Mouse (Mus musculus): ENCODE data around the gene Hivep3.

Hivep3 gene

GRCm38 (mm10) chr4:119815793-119816161 is 82.2 kb downstream of the Hivep3 start:
- in situ Hi-C loops (cut with MboI, MseI) = no loop called here

DNA sequence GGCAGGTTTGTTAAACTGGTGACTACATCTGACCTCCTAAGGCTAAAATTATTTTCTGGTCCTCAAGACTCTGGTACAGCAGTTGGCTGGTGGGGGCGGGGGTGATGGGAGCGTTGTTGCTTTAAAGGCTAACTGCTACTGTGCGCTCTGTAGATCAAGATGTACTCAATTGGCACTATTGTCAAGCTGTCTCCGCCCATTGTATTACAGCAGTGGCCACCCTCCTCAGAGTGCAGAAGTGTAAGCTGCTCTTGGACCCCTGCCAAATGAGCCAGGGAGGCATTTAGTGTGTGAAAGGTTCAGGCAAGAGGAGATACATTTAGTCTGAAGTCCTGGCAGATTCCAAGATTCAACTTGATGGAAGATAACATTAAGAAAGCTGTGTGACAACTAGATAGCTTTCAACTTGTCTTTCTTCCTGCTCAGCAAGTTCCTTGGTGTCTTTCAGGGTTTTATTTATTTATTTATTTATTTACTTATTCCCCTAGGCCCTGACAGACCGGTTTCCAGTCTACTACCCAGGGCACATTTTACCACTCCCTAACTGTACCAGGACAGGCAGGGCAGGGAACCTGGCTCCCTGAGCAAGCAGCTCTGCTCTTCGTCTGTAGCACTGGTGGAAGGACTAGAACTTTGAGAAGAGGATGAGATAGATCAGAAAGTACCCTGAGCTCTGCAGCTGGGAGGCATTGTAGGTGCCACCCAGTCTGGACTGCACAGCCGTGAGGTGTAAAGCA is 83.2 kb downstream of the Hivep3 start:
- in situ Hi-C loops (cut with MboI, MseI) = no loop called here

GRCm38 (mm10) chr4:119825956-119826355 is 92.4 kb downstream of the Hivep3 start:
- in situ Hi-C loops (cut with MboI, MseI) = no loop called here

GRCm38 (mm10) chr4:119828386-119828785 is 94.8 kb downstream of the Hivep3 start:
- in situ Hi-C loops (cut with MboI, MseI) = no loop called here

DNA sequence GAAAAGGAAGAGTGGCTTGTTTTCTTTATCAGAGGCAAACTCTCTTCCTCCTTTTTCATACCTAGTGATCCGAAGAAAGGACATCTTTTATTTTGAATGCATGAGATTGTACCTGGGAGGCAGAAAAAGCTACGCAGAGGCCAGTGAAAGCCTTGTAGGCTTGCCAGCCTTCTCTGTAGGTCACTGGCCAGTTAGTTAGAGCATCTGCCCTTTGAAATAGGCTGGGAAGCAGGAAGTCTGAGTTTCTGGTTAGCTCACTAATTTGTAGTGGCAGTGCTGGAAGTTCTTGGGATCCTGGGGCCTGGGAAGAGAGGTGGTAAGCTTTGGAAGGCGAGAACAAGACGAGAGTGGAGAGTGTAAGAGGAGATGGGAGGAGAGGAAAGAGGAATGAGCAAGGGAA is 95.4 kb downstream of the Hivep3 start:
- in situ Hi-C loops (cut with MboI, MseI) = no loop called here

- in situ Hi-C loops (cut with MboI, MseI) = no loop called here
Measured at GRCm38 (mm10) chr4:119833333-119833732, 99.7 kb downstream of the Hivep3 start.

DNA sequence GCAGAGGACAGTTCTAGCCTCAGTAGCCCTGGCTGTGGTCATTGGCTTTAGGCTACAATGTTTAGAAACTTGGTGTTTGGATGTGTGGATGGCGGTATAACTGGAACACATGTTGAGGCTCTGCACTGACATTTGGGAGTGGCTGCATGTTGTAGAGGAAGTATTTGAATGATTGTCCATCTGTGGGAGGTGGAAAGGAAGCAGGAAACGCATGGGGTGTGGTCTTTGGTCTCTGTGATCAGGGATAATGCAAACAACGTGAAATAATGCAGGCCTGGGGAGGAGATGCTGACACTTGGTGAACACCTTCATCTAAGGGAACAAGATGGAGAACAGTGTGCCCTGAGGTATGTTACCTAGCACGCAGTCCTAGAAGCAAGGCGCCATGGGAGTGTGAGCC is 100.3 kb downstream of the Hivep3 start:
- in situ Hi-C loops (cut with MboI, MseI) = no loop called here

DNA sequence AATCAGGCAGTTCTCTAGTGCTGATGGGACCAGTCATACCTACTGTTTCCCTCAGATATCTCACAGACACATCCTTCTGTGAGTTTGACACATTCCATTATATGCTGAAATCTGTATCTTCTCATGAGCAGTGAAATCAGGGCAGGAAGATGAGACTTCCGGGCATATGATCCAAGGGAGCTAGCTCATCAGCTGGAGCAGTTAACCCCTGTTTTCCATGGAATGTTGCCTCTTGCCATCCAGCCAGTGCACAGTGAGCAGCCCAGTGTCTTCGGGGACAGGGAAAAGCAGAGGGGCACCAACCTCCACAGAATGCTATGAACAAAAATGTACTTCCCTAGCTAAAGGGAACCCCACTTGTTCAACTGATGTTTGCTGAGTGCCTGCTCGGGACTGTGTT is 102.6 kb downstream of the Hivep3 start:
- in situ Hi-C loops (cut with MboI, MseI) = no loop called here

- in situ Hi-C loops (cut with MboI, MseI) = no loop called here
Measured at GRCm38 (mm10) chr4:119837505-119838065, 104.0 kb downstream of the Hivep3 start.

DNA sequence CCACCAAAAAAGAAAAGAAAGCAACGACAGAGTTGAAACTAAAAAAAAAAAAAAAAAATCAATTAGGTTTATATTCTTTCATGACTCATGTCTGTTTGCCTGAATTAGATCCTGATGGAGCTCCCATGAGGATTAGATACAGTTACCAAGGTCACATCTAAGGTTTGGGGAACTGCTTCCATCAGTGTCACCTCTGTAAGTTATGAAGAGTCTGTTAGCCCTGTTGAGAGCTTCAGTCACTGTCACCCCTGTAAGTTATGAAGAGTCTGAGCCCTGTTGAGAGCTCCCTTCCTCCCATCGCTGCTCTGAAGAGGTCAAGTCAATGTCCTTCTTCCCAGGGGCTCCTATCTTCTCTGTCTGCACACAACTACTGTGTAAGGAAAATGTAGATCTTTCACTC is 104.7 kb downstream of the Hivep3 start:
- in situ Hi-C loops (cut with MboI, MseI) = no loop called here

- in situ Hi-C loops (cut with MboI, MseI) = no loop called here
Measured at GRCm38 (mm10) chr4:119843294-119843693, 109.7 kb downstream of the Hivep3 start.

- in situ Hi-C loops (cut with MboI, MseI) = no loop called here
Measured at GRCm38 (mm10) chr4:119844267-119844666, 110.7 kb downstream of the Hivep3 start.

GRCm38 (mm10) chr4:119845596-119846161 is 112.1 kb downstream of the Hivep3 start:
- in situ Hi-C loops (cut with MboI, MseI) = no loop called here

GRCm38 (mm10) chr4:119852483-119852882 is 118.9 kb downstream of the Hivep3 start:
- in situ Hi-C loops (cut with MboI, MseI) = loop anchor here (25.0 kb wide), 1 partner anchor 510 kb away; no protein-coding TSS in a partner anchor

DNA sequence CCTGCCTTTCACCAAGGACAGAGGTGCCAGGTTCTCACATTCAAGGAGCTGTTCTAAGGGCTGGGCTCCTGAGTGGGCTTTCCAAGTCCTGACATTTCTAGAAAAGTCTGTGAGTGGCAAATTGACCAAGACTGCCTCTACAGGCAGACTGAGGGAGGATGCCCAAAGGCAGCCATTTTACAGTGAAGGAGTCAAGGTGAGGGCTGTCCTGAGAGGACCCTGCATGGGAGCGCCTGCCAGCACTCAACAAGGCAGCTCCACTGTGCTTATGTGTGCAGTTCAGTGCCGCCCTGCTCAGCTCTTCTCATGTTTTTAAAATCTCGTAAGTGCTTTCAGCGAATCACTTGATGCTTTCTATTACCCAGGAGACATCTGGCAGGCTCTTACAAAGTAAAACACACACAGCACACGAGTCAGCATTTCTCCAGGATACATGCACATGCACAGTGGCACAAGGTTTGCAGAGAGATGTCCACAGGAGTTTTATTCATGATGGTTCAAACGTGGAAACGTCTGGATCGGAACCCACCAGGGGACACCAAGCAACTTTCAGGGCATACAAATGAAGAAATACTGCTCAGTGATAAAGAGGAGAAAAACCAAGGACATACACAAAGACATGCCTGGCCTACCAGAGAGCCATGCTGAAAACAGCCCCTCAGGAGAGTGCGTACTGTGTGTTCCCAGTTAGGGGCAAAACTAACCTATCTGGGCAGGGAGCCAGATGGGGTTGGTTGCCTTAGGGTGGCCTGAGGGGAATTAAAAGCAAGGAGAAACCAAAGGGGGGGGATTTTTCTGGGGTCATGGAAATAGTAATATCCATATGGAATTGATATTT is 120.9 kb downstream of the Hivep3 start:
- in situ Hi-C loops (cut with MboI, MseI) = loop anchor here (25.0 kb wide), 1 partner anchor 508 kb away; no protein-coding TSS in a partner anchor

DNA sequence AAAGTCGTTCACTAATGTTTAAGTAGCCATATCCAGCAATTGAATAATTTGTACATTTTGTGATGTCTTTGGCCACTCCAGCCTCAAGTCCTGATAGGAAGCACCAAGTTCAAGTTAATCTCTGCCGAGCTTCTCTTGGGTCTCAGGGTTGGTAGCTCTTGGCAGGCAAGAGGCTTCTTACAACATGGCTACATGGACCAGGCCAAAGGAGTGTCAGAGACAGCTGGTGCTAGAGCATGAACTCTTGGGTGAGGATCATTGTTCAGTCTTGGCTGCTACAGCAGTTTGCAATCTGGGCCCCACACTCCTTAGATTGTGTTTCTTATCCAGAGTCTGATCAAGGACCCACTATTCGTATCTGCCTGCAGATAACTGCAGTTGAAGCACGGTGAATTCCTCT is 125.9 kb downstream of the Hivep3 start:
- in situ Hi-C loops (cut with MboI, MseI) = loop anchor here (25.0 kb wide), 1 partner anchor 503 kb away; no protein-coding TSS in a partner anchor

- in situ Hi-C loops (cut with MboI, MseI) = loop anchor here (25.0 kb wide), 1 partner anchor 501 kb away; no protein-coding TSS in a partner anchor
Measured at GRCm38 (mm10) chr4:119861001-119861400, 127.4 kb downstream of the Hivep3 start.

GRCm38 (mm10) chr4:119865827-119866455 is 132.4 kb downstream of the Hivep3 start:
- in situ Hi-C loops (cut with MboI, MseI) = loop anchor here (25.0 kb wide), 1 partner anchor 496 kb away; no protein-coding TSS in a partner anchor

DNA sequence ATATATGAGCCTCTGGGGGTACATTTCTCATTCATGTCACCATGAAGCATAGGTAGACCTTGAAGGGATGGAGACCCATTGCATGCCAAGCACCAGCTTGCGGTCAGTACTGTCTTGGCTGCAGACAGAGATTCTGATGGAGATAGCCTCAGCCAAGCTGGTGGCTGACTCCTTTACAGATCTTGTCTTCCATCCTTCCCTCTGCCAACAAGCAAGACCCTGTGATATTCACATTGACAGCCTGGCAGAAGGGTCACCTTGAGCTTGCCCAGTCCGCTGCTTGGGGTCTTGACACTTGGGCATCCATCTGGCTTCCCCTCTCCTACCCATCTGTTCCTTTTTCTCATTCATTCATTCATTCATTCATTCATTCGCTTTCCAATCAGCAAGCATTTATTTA is 133.5 kb downstream of the Hivep3 start:
- in situ Hi-C loops (cut with MboI, MseI) = loop anchor here (25.0 kb wide), 1 partner anchor 495 kb away; no protein-coding TSS in a partner anchor

GRCm38 (mm10) chr4:119870411-119870810 is 136.8 kb downstream of the Hivep3 start:
- in situ Hi-C loops (cut with MboI, MseI) = loop anchor here (25.0 kb wide), 1 partner anchor 492 kb away; no protein-coding TSS in a partner anchor

- in situ Hi-C loops (cut with MboI, MseI) = loop anchor here (25.0 kb wide), 1 partner anchor 491 kb away; no protein-coding TSS in a partner anchor
Measured at GRCm38 (mm10) chr4:119871441-119871840, 137.9 kb downstream of the Hivep3 start.

All from T-helper 1 cell (primary cell).